Mouse (Mus musculus) liver, embryonic 14.5 days (tissue): ENCODE data around the gene Hspa1b. TPM values are rescaled to one million over a fixed set of nuclear protein-coding genes. Genes with fewer than 3 reads are reported as not detected.

Experiments used
- ATAC-seq: fragments of 200-750 bp; cut with Nextera tagmentation; 2 replicates; pipeline ENCODE4 v1.8.0; 2017; ENCODE audit warnings: moderate number of reproducible peaks, mild to moderate bottlenecking, moderate library complexity; ENCODE audit not compliant: insufficient read depth
- DNase-seq, 3 experiments: peaks; one replicate each; pipeline ENCODE4 v3.0.0-alpha.2; 2012 to 2013; ENCODE audit warnings: low read depth in 3 of 3, low spot score in 3 of 3
- H3K27ac ChIP-seq: fragments of 300-500 bp; sonication (generic); 2 replicates; pipeline ENCODE4 v1.5.1; 2014; ENCODE audit warnings: moderate library complexity, mild to moderate bottlenecking, control low read depth, inconsistent platforms
- H3K27me3 ChIP-seq: fragments of 300-500 bp; sonication (generic); 2 replicates; pipeline ENCODE4 v1.6.1; 2014; ENCODE audit warnings: mild to moderate bottlenecking, low read length, moderate library complexity; ENCODE audit not compliant: control insufficient read depth, insufficient read depth
- H3K36me3 ChIP-seq: fragments of 300-500 bp; sonication (generic); replicated peaks from 2 replicates; pipeline ENCODE4 v1.6.1; 2014; ENCODE audit warnings: low read depth; ENCODE audit not compliant: control insufficient read depth, insufficient read depth
- H3K4me1 ChIP-seq, 2 experiments: fragments of 200-500 bp in 1 of 2; fragments of 300-500 bp in 1 of 2; sonication (generic) in 1 of 2; replicated peaks; 2 replicates each; pipeline ENCODE4 v1.6.1; 2012 to 2014; ENCODE audit warnings: antibody characterized with exemption in 1 of 2, inconsistent platforms in 1 of 2, low read length in 1 of 2; ENCODE audit not compliant: control insufficient read depth in 2 of 2, insufficient read depth in 2 of 2
- H3K4me2 ChIP-seq: fragments of 300-500 bp; sonication (generic); 2 replicates; pipeline ENCODE4 v1.6.1; 2014; ENCODE audit warnings: low read depth, mild to moderate bottlenecking, control low read depth, moderate library complexity
- H3K4me3 ChIP-seq, 2 experiments: fragments of 200-500 bp in 1 of 2; fragments of 300-500 bp in 1 of 2; sonication (generic) in 1 of 2; 2 replicates each; pipeline ENCODE4 v1.5.1; 2012 to 2014; ENCODE audit warnings: low read depth in 2 of 2, low read length in 2 of 2, mild to moderate bottlenecking in 2 of 2, control low read depth in 1 of 2, inconsistent platforms in 1 of 2, moderate library complexity in 1 of 2; ENCODE audit not compliant: insufficient read depth in 1 of 2
- H3K9ac ChIP-seq: fragments of 300-500 bp; sonication (generic); replicated peaks from 2 replicates; pipeline ENCODE4 v1.6.1; 2014; ENCODE audit warnings: mild to moderate bottlenecking, control low read depth, moderate library complexity
- H3K9me3 ChIP-seq: fragments of 300-500 bp; sonication (generic); 2 replicates; pipeline ENCODE4 v1.6.1; 2016; ENCODE audit warnings: low read length, mixed read lengths; ENCODE audit not compliant: control insufficient read depth
- CTCF ChIP-seq: IDR thresholded peaks from 2 replicates; pipeline ENCODE4 v1.5.1; 2016; ENCODE audit warnings: antibody characterized with exemption, low read depth, control low read depth
- EP300 ChIP-seq: IDR thresholded peaks from 2 replicates; pipeline ENCODE4 v1.6.1; 2016; ENCODE audit warnings: antibody characterized with exemption, low read depth
- WGBS: fragments of 180-500 bp; shearing (Covaris S2); extraction: QIAGEN DNeasy Blood & Tissue Kit; methylation state at CpG from one replicate; pipeline ENCODE4 v1.1.7; 2014; ENCODE audit not compliant: insufficient replicate concordance; 5-methylcytosine and 5-hydroxymethylcytosine counted together
- polyA plus RNA-seq, 2 experiments: library from polyadenylated mRNA; depleted of rRNA in 1 of 2; stranded (reverse) in 1 of 2; unstranded in 1 of 2; fragments of >200 nt; fragmentation: Nextera tagmentation in 1 of 2; extraction: Ambion mirVana in 1 of 2; gene quantifications; 2 replicates each; pipeline versions ENCODE4 v1.2.1 to v1.2.3; 2012 to 2014

The Hspa1b gene
- polyA plus RNA-seq, 2 experiments = 1.5 TPM; not detected in 1

DNA sequence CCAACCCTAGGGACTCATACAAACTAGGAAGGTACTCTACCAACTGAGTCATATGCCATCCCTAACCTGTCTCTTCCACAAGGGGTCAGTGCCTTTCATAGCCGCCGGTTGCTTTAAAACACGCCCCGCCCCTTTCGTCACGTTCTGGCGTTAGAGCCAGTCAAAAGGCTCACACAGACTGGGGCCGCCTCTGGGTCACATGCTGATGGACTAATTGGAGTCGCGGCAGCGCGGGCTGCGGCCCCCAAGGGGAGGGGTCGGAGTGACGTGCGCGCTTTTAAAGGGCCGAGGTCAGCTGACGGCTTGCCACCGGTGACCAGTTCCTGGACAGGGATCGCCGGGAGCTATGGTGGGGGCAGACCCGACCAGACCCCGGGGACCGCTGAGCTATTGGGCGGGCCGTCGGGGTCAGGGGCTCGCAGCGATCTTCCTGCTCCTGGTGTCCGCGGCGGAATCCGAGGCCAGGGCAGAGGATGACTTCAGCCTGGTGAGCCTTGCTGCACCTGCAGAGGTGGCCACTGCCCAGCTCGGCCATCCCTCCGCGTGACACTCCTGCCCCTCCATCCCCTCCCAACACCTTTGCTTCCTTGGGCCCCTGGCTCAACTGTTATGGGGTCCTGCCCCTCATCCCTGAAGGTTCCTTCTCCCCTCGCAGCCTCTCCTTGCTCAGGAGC lies 27.8 kb downstream of the Hspa1b start, which contains the start of gene Neu1:
Neu1 (plus strand) TSS at position 193 of the 674 bp plus-strand sequence.
- under 1% methylated on average over 38 of the region's 38 CpGs for WGBS
- no peaks in the 10 kb centered on the region for H3K27me3 ChIP-seq
- no peak within 1 kb of the TSS for H3K27ac ChIP-seq
- H3K36me3 ChIP-seq = no peaks in the 10 kb centered on the region
- peak; percentile 86 for TF ChIP-seq CTCF
- TF ChIP-seq EP300 = no peak
- H3K9me3 ChIP-seq = no peaks in the 10 kb centered on the region
- H3K4me1 ChIP-seq = peaks cover 2 to 5% of the 10 kb centered on the region in 2 experiments; a peak in 3 of 4 replicates
- H3K4me2 ChIP-seq = peak within 1 kb of the TSS; percentile 89
- H3K9ac ChIP-seq = peak within 1 kb of the TSS; percentile 58
- DNase-seq = peak; percentile 93 to 95 (median 93)
- H3K4me3 ChIP-seq = peak within 1 kb of the TSS; percentile 61 to 62
- ATAC-seq = peak; percentile 93

DNA sequence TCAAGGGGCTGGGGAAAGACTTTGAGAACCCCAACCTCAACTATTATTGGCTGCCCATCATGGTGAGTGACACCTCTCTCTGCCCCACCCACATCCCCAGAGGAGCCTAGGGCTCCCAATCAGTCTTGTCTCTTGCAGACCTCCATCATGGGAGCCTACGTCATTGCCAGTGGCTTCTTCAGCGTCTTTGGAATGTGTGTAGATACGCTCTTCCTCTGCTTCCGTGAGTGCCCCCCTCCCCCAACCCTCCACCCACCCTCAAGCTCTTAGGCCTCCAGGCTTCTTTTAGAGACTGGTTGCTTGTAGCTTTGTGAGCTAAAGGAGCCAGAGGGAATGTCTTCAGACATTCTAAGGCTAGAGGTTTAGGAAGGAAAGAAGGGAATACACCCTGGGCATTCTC lies 30.2 kb downstream of the Hspa1b start:
- Histone ChIP-seq H3K4me1 (peaks cover 2 to 5% of the 10 kb centered on the region in 2 experiments; a peak in 3 of 4 replicates), H3K4me3 (no peak overlapping the region), H3K36me3 (no peaks in the 10 kb centered on the region), H3K9me3 (no peaks in the 10 kb centered on the region), H3K4me2 (no peak overlapping the region), H3K9ac (no peak overlapping the region), H3K27ac (no peak overlapping the region), H3K27me3 (no peaks in the 10 kb centered on the region)
- no peak for TF ChIP-seq EP300
- DNase-seq (no peak), ATAC-seq (no peak)
- 58% methylated on average over 4 of the region's 4 CpGs for WGBS

DNA sequence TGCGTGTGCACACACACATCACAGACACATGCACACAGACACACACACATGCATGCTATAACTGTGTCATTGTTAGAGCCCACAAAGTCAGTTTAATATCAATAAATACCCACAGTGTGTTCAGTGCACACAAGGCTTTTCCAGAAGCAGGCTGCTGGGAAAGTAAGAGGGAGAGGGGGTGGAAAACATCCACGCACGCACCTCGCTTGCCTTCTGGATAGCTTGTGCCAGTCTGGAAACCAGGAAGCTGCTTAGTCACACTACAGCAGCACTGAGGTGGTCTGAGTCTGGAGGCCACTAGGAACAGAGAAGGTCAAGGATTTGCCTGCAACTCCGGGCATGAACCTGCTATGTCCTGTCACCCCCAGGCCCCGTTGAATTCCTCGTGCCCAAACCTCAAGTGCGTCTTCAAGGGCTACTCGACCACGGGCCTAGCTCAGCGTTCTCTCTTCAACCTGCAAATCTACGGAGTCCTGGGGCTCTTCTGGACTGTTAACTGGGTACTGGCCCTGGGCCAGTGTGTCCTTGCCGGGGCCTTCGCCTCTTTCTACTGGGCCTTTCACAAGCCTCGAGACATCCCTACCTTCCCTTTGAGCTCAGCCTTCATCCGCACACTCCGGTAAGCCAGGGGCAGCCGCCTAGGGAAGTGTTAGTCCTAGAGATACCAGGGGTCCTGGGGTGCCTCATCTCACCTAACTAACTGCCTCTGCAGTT lies 31.6 kb downstream of the Hspa1b start:
- no peak for ATAC-seq
- Histone ChIP-seq H3K9me3 (no peaks in the 10 kb centered on the region), H3K36me3 (no peaks in the 10 kb centered on the region), H3K27ac (no peak overlapping the region), H3K9ac (no peak overlapping the region), H3K4me1 (peaks cover under 1 to 7% of the 10 kb centered on the region in 2 experiments; a peak in 3 of 4 replicates), H3K4me2 (no peak overlapping the region), H3K27me3 (no peaks in the 10 kb centered on the region), H3K4me3 (no peak overlapping the region)
- no peak for DNase-seq
- WGBS = 75% methylated on average over 18 of the region's 18 CpGs
- TF ChIP-seq CTCF = no peak
- no peak for TF ChIP-seq EP300

DNA sequence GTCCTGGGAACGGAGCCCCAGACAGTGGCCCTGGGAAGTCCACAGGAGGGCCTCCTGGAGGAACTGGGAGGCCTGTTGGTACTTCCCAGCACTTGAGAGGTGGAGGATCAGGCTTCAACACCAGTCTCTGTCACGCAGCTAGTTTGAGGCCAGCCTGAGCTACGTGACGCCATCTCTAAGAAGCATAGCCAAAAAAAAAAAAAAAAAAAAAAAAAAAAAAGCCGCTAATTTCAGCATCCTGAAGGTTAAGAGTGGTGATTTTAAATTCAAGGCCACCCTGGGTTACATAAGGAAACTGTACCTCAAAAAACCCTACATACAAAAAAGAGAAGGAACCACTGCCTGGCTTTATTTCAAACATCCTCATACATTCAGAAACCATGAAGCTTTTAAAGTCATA lies 34.8 kb downstream of the Hspa1b start:
- ATAC-seq (no peak), DNase-seq (no peak)
- H3K9ac ChIP-seq = no peak overlapping the region
- H3K27ac ChIP-seq = no peak overlapping the region
- H3K9me3 ChIP-seq = no peaks in the 10 kb centered on the region
- no peak overlapping the region for H3K4me2 ChIP-seq
- no peaks in the 10 kb centered on the region for H3K27me3 ChIP-seq
- no peaks in the 10 kb centered on the region for H3K36me3 ChIP-seq
- WGBS = 74% methylated on average over 5 of the region's 5 CpGs
- 0 out of 4 replicates have a peak, but pooled peaks cover 0 to 2% of the 10 kb centered on the region in 2 experiments for H3K4me1 ChIP-seq
- H3K4me3 ChIP-seq = no peak overlapping the region
- TF ChIP-seq CTCF = no peak
- no peak for TF ChIP-seq EP300

DNA sequence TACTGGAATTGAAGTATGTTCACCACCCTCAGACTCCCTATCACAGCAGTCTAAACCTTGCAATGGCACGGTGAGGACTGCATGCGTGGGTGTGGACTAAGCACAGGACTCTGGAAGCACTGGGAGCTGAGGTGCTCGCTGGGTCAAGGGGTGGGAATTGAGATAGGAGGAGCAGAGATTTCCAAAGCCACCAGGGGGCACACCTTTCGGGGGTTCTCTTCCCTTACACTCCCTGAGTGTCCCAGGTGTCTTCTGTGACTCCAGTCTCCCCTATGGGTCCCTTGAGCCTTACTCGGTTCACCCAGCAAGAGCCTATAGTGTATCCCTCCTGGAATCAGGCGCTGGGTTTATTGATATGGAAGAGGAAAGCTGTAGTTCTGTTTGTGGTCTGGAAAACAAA lies 36.1 kb downstream of the Hspa1b start:
- no peak for DNase-seq
- H3K36me3 ChIP-seq = no peaks in the 10 kb centered on the region
- 0 out of 4 replicates have a peak, but pooled peaks cover 0 to 2% of the 10 kb centered on the region in 2 experiments for H3K4me1 ChIP-seq
- no peaks in the 10 kb centered on the region for H3K9me3 ChIP-seq
- no peak overlapping the region for H3K9ac ChIP-seq
- H3K27ac ChIP-seq = no peak overlapping the region
- no peaks in the 10 kb centered on the region for H3K27me3 ChIP-seq
- no peak overlapping the region for H3K4me2 ChIP-seq
- no peak overlapping the region for H3K4me3 ChIP-seq
- no peak for ATAC-seq
- TF ChIP-seq EP300 = no peak
- TF ChIP-seq CTCF = peak; percentile 53
- WGBS = 44% methylated on average over 6 of the region's 6 CpGs
